Mouse (Mus musculus): ENCODE results near the gene Zcchc9.

Zcchc9 gene

DNA sequence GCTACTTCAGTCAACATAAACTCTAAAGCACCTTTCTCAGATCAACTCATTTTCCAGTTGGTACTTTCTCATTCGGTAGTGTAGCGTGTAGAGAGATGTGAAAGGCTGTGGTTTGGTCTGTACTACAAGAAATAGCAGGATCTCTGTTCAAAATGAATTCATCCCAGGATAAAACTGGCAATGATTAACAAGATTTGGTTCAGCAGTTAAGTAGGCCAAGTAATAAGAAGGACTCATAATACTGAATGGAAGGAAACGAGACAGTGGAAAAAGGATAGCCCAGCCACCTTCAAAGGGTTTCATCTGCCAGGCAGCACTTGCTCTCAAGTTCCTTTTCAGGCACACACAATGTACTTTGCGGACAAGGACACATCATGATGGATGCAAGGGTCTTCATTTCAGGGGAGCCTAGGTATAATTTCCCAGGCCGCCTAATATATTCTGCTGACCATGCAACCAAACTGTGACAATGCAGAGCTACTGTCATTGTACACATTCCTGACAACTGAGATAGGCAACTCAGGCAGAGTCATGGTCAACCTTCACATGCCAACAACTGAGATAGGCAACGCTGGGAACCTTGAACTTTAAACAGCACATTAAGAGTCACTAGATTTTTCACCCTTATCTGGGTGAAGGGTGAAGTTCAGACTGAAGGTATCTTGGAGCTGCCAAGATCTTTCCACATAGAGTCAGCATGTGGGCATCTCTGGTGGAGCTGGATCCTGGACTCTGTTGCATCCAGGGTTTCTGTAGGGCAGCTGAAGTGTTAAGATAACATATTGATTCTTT lies 45.7 kb downstream of the Zcchc9 start:
- DNase-seq (ENCODE audit: low read depth, low spot score): no peak

DNA sequence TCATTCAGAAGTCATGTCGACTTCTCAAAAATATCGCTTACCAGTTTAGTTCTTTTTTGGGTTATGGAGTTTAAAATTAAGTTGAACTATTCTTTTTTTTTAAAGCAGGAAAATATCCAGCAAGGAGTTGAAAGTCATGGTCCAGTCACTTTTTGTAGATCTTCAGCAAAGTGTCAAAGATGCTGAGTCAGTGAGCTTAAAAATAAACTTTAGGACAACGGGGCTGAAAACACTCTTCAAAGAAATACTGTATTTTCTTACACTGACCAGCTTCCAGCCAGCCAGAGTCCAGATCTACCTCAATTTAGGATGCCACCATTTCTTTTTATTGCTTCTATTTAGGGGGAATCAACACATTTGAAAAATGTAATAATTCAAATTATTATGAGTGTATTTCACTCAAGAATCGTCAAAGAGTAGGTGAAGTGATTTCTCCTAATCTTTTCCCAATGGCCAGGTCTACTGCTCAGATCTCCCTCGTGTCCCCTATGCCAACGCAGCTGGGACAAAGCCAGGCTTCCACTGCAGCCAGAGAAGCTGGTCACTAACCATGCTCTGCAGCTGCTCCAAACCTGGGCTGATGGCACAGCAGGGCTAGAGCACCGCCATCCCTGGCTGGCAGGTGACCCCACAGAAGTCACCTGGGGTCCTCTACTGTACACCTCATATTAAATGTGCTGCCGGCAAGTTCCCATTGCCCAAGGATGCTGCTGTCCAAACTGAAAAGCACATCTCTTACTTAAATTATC lies 47.0 kb downstream of the Zcchc9 start:
- DNase-seq (ENCODE audit: low read depth, low spot score): no peak

DNA sequence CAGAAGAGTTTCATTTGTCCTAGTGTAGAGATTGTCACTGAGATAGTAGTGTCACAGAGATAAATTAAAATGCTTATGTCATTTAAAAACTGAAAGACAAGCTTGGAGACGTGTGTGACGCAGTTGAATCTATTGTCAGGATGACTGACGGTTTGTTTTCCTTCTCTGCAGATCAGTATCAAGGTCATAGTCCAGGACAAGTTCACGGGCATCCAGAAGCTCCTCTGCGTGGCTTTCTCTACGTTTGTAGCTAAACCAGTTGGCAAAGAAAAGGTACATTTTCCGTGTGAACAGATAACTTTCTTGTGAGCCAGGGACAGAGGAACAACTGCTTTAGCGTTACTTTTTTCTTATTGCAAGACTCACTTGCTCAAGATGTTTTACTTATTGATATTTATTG lies 47.7 kb downstream of the Zcchc9 start:
- DNase-seq (ENCODE audit: low read depth, low spot score): no peak

DNA sequence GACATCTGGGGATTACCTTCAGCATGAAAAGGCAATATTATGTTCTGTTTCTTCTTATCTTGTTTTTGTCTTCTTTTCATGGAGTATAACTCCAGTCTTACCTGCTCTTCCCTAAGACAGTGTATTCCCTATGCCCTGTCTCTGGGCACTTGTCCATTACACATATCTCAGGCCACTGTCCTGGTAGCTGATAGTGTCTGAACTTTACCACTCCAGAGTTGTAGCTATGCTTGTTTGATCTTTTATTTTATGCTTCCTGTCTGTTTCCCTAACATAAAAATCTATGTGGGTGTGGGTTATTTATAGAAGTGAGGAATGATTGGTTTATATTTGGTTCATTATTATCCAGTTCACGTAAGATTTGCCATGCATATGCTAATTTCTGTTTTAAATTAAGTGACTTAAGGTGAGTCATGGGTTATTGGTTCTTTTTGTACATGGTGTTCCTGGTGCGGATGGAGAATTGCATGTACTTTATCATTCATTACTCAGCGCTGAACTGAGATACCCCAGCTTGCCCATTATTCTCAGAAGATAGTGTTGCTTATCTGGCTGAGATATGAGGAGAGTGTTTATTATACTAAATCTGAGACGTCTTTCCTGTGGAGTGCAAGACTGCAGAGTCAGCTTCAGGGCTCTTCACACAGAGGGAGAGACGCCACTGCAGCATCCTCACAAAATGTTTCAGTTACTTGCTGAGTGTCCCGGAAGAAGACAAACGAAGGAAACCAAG lies 49.0 kb downstream of the Zcchc9 start:
- no peak for DNase-seq (ENCODE audit: low read depth, low spot score)

DNA sequence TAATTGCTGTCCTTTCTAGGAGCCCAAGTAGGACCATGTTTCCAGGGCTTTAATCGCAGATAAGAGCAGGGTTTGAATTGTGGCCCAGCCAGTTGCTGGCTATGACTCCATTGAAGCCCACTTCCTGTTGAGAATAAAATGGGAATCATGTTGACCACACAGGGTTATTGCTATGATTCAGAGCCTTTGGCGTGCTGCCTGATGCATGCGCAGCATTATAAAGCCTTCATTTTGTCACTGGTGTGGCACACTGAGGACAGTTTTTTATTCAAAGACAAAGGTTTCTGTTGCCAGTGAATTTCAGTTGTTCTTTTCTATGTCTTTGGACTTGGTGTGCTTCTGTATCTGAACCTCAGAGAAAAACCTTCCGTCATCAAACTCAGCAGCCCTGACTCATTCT lies 51.3 kb downstream of the Zcchc9 start:
- DNase-seq (ENCODE audit: low read depth, low spot score): no peak

DNA sequence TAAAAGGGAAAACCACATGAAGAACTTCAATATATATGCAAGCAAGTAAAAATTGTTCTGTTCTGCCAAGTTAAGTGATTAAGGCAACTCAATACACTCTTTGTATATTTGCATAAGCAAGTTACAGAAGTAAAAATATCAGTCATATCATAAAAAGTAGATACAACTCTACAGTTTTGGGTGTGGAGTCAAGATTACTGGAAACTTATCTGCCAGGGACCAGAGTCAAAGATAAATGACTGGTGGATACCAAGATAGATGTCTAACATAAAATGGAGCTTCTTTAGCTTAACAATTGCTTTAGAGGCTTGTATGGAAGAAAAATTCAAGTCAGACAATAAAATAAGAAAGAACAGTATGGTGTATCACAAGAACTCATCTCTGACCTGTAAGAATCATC lies 52.7 kb downstream of the Zcchc9 start:
- no peak for DNase-seq (ENCODE audit: low read depth, low spot score)

DNA sequence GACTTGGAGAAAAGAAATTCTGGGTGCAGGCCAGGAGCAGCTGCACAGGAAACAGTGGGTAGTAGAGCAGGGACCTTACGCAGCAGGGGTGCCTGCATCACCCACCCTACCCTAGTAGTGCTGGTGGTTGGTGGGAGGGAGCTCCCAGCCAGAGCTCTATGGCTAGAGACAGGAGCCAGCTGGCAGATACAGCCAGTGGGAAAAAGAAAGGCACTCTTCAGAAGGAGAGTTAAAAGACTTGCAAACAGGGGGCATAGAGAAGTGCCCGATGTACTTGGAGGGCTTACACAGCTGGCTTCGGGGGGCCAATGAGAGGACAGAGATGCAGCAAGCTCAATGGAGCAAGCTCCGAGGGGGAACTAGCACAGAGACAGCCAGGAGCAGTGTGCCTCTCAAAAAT lies 53.8 kb downstream of the Zcchc9 start:
- no peak for DNase-seq (ENCODE audit: low read depth, low spot score)

DNA sequence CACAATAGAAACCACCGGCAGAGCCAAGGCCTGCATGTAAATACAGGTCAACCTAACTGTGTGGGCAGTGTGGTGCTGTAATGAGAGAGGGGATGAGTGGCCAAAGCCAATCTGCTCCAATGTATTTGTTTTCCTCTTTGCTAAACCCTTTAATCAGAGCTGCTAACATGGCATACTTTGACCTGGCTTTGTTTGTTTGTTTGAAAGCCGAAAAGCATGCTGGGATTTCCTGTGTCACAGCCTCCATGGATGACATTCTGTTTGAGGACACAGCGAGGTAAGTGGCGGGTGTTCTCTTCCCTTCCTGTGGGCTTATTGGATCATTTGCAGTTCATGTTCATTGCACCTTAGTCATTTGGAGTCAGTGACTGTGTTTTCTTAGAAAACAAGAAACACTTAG lies 57.5 kb downstream of the Zcchc9 start:
- DNase-seq (ENCODE audit: low read depth, low spot score): no peak

DNA sequence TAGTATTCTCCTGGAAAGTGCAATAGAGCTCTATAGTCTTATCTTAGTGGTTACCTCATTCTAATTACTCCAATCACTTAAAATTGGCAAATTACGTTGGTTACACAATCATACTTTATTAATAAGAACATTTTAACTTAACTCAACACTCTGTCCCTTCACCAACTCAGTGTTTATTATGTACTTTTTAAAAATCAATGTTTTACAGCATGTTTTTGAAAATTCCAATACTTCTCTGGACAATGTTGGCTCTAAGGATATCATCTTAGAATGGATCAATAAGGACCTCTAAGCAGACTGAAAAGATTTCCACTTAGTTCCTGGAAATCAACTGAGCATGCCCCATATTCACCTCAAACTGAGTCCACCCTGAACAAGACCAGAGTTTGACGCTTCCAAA lies 59.1 kb downstream of the Zcchc9 start:
- DNase-seq (ENCODE audit: low read depth, low spot score): no peak

Measured in c-Kit-negative CD71-positive TER-119-positive erythroid progenitor cells, embryonic 14.5 days (primary cell).